Mouse (Mus musculus) CH12F3 (cell line): ENCODE data around the gene Tmod2.
"Not testable (repeated sequence)": the region's sequence is repeated elsewhere in the genome, so short reads cannot be mapped to it uniquely, and the experiment has no call there.

Experiments used
- in situ Hi-C: fragments of 300-500 bp; cut with MboI; formaldehyde crosslinking; loops from 2 replicates; pipeline ENCODE4 v1.14.3; 2020; ENCODE audit warnings: low sequenced_read_pairs

Gene Tmod2

DNA sequence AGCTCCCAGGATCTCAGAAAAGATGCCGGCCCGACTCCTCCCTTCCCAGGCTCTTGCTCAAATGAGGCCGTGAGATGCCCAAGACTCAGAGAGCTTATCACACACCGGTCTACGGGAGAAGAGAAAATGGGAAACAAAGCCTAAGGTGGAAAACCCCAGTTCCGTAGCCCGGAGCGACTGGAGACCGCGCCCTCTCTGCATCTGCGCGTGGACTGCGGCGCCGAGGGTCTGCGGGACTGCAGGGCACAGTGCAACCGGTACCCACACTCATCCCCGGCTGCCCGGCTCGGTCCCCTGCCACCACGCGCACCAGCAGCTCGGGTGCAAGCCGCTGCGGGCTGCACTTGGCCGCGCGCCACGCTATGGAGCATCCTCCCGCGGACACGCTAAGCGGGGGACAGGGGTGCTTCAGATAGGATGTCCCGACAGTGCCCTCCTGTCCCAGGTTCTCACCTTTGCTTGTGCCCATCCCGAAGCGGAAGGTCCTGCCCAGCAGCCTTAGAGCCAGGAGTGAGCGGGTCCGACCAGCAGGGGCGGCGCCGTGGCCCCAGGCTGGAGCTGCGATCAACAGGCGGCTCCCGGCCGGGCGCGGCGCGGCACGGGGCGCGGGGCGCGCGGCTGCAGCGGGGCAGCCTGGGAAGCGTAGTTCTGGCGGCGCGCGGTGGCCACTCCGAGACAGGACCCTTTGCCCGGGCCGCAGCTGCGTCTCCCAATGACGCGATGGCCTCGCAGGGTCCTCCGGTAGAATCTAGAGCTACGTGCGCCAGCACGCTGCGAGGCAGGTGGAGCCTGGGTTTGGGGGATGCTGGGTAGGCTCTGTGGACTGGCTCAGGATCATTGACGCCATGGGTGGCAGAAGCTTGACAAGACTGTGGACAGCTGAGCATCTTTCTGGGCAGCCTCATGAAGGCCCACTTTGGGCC is at the start of gene Tmod2:
Gene Tmod2, minus strand, starts transcription at position 755 of the 923 bp plus-strand sequence.
- in situ Hi-C loops: no loop called here

DNA sequence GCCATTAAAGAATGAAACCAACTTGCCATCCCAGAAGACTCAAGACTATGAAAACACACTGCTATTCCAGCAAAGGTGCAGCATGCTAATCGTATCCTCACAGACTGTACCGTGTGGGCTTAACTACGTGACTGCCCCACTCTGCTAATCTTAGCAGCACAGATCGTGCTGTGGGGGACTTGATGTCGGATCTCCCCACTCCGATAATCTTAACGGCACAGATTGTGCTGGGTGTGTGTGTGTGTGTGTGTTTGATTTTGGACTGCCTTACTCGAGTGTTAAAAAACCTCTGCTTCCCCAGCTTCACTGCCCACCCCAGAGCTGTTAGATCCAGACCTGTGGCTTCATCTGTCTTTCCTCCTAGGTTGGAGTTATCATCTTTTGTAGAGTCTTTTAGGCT is 49.8 kb upstream of the Tmod2 start:
- in situ Hi-C loops: no loop called here

DNA sequence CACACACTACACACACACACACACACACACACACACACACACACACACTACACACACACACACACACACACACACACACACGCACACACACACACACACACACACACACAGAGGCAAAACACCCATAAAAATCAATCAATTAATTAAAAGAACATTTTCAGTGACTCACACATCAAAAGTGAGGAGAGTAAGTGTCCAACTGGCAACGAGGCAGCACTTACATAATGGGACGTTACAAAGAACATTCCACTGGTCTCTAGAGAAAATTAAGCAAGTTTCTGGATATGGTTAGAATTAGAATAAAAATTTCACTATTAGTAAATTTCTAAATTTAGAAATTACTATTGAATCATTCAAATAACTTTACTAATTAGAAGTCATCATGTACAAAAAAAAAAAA is 45.3 kb upstream of the Tmod2 start:
- in situ Hi-C loops: not testable (repeated sequence)

DNA sequence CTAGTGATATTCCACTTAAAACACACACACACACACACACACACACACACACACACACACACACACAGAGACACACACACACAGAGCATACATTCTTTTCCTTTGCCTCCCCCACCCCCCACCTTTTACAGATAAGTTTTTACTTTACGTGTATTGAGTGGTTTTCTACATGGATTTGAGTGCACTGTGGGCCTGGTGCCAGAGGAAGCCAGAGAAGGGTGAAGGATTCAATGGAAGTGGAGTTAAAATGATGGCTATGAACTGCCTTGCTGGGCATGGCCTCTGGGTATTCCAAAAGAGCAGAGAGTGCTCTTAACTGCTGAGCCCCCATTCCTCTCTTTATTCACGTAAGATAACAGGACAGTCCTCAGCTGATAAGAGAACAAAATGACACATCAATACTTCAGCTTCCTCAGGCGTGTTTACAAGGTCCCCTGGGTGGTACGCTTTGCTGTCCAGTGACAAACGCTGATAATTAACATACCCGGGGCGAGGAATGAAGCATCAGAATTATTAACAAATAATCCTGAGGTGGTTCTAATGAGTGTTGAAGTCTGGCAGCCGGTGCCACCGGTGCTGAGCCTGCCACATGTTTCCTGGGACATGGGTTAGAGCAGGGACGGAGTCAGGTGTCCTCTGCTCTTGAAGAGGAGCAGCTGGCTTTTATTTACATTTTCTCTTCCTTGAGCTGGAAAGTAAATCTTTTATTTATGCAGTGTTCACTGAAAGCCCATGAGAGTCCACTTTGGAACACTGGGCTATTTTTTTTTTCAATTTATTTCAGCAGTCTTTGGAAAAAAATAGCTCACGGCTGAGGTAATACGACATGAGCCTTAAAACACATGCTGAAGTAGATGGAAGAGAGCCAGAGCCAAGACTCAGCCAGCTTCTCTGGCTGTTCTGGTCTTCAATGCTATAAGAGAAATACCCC is 43.1 kb upstream of the Tmod2 start:
- in situ Hi-C loops: no loop called here

DNA sequence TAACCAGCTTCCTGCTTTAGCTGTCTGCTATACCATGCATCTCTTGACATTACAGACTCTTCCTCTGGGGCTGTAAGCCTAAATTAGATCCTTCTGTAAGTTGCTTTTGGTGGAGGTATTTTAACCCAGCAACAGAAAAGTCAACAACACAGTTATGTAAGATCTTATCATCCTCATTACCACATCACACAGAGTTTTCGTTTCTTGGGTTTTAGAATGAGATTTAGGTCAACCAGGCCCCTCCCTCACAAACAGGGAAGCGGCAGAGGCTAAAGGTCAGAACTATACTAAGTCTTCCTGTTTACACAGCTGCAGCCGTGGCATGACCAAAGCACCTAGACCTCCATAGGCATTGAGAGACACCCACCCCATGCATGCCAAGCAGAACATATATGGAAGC is 34.3 kb upstream of the Tmod2 start:
- in situ Hi-C loops: no loop called here

DNA sequence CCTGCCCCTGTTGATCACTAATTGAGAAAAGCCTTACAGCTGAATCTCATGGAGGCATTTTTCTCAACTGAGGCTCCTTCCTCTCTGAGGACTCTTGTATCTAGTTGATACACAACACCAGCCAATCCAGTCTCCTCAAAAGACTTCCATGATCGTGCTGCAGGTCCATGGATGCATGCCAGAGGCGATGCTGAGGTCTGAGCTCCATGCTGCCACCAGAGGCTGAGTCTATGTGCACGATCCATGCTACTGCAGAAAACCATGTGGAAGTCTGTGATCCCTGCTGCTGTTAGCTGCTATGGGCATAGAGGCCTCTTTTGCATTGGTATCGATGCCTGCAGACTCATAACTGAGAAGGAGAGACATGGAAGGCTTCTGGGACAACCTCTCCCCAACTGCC is 23.1 kb upstream of the Tmod2 start:
- in situ Hi-C loops: no loop called here

DNA sequence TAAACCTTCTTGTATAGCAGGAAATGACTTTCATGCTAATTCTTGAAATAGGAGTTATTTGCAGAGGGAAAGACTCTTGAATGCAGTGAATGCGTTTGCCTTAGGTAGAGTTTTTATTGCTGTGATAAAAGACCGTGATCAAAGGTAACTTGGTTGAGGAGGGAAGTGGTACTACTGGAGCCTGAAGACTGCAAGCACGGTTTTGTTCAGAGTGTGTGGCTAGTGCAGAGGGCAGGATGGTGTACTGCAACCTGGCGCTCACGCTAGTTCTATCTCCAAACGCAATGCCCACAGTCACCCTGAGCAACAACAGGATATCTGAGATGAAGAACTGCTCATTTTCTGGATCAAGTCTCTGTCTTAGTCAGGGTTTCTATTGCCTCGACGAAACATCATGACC is 22.5 kb upstream of the Tmod2 start:
- in situ Hi-C loops: no loop called here

DNA sequence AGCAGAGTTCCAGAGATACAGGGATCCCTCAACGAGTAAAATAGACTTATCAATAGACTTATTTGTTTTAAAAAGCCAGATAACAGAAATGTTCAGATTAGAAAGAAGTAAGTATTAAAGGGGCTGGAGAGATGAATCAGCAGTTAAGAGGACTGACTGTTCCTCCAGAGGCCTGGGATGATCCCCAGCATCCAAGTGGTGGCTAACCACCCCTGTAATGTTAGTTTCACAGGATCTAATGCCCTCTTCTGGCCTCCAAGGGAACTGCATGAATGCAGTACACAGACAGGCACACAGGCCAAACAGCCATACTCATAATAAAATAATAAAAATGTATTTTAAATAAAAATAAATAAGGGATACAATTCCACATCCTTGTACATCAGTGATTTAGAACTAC is 21.8 kb upstream of the Tmod2 start:
- in situ Hi-C loops: no loop called here

DNA sequence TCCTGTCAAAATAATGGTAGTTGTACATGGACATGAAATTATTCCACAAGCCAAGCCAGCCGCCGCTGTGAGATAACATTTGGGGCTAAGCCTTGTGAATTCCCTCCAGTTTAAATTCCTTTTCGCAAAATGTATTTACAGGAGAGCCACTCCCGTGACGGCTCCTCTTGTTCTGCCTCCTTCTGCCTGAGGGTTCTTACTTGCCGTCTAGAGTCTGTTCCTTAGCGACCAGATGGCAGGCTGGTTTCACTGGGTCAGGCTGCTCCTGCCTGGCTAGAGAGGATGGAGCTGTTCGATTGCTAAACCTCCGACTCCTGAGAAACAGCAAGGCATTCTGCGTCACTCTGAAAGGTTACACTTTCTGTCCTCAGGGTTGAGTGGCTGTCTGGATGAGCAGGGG is 21.0 kb upstream of the Tmod2 start:
- in situ Hi-C loops: no loop called here

DNA sequence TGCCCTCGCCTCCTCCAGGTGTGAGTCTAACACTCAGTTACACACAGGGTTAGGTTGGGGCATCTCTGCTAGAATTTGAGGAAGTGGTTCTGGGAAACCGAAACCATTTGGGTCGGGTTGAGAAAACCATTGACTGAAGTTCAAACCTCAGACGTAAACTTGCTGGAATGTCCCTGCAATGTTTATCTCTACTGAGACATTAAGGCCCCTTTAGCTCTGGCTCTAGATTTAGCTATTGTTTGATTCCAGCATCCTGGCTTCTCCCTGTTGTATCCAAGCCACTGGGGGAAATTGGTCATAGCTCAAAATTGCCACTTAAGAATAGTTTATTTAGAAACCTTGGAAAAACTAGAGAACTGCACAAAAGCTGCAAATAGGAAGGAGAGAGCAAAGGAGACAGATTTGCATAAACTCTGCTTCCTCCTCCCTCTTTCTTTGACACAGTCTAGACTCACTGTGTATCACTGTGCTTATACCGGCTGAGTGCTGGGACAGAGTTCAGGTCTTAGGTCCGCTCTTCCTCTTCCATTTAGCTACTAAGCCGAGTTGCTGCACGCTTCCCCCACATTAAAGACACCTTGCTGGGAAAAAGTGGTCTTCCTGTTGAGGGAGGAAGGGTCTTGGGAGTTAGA is 19.8 kb upstream of the Tmod2 start:
- in situ Hi-C loops: no loop called here

DNA sequence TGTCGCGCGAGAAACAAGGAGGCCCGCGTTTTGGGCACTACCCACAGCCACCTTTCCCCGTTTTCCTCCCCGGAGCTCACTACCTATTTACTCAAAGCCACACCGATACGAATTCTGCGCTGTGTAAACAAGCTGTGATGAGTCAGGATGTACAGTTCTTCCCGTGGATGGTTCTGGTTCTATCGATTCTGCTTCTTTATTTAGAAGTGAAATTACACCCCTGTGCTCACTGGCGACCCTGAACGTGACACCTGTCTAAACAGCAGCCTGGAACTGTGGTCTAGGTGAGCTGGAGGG is 15.1 kb upstream of the Tmod2 start:
- in situ Hi-C loops: no loop called here

DNA sequence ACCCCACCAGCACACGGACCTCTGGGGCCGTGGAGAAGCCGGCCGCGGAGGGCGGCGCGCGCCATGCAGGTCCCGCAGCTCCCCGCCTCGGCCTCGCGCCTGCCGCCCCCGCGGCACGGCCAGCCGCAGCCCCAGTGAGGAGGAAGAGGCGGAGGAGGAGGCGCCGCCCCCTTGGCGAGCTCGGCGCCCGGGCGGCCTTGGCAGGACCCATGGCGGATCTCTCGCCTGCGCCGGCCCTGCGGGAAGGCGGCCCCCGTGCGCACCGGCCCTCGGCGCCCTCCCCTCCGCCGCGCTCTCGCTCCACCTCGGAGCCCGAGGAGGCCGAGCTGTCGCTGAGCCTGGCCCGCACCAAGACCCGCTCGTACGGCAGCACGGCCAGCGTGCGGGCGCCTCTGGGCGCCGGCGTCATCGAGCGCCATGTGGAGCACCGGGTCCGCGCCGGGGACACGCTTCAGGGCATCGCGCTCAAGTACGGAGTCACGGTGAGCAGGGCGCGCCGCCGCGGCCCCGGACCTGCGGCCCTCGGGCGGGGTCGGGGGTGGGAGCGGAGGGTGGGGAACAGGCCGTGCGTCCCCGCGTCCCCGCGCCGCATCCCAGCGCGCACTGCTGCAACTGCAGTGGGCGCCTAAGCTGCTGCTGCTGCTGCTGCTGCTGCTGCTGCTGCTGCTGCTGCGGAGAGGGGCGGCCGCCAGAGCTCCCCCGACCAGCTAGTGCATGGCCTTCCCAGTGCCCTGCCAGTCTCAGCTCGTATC is 14.6 kb upstream of the Tmod2 start, which contains the start of gene Lysmd2:
Gene Lysmd2, plus strand, starts transcription at position 186 of the 752 bp plus-strand sequence.
- in situ Hi-C loops: no loop called here

DNA sequence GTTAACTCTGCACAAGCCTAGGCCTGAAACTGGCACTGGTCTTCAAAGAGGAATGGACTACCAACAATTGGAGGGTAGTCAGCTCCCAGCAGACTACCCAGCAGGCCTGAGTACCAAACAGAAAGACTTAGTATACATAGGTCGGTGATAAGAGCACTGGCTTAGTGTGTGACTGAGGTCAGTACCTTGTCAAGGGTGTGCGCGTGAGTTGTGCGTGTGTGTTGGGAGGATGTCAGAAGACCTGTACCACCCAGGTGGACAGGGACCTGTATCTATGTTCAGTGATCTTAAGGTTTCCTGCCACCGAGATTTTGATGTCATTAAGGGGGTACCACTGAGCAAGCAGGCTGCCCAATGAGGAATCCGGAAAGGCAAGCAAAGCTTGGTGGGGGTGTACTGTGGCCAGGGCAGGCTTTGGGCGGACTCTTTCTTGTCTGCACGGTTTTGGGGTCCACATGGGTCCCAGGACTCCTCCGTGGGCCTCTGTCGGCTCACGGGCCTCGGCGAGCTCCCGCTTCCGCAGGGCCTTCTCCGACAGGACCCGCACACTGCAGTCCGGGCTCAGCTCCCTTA is 13.9 kb upstream of the Tmod2 start:
- in situ Hi-C loops: no loop called here

DNA sequence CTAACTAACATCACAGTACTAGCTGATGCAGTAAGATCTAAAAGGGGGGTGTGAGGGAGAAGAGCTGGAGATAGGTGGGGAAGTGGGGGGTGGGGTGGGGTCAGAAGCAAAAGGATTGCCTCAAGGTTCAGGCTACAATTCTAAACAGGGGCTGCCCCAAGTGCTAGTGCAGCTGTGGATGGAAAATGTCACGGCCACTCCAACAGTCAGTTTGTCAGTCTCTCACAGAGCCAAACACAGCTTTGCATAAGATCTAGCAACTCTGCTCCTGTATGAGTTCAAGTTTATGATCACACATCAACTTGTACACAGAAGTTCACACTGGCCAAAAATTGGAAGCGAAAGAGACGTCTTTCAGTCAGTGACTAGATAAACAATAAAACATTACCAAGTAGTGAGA is 10.3 kb upstream of the Tmod2 start:
- in situ Hi-C loops: no loop called here

DNA sequence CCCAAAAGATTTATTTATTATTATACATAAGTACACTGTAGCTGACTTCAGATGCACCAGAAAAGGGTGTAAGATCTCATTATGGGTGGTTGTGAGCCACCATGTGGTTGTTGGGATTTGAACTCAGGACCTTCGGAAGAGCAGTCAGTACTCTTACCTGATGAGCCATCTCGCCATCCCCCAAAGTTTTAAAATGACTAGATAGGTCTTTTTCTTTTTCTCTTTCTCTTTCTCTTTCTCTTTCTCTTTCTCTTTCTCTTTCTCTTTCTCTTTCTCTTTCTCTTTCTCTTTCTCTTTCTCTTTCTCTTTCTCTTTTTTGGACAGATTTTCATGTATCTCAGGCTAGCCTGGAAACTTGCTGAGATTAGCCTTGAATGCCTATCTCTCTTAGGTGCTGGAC is 8.6 kb upstream of the Tmod2 start:
- in situ Hi-C loops: not testable (repeated sequence)

DNA sequence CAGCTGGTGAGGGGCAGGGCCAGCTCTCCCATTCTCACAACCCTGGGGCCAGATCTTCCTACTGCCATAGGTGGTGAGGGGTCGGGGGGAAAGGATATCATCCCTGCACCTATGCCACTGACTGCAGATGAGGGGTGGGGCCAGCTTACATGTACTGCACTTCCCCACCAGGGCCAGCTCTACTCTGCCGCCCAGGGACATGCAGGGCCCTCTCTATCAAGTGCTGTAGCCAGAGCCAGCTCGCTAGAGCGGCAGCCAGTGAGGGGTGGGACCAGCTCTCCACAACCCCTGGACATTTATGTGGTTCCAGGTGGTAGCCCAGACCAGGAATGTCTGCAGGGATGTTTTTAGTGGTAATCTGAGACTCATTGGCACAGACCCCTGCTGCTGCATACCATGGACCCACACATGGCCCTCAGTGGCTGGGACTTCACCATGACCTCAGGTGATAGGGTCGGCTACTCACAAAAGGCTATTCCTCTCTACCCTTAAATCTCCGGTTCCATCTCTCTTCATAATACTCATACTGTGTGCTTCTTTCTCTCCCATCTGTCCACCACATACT is 7.8 kb upstream of the Tmod2 start:
- in situ Hi-C loops: no loop called here

DNA sequence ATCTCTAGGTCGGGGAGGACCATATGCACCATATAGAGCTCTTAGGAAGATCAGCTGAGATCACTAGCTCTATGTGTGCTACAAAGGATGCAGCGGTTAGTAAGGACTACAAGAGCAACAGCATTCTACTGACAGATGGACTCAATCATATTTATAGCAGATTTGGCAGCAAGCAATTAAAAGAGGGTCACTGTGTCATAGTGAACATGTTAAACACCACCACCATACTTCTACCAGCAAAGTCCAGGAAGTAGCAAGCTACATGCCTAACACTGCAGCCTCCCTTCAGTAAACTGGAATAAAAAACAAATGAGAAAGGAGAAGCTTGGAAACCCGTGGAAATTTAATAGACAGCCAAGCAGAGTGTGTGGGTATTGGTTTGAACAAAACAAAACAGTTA is 5.4 kb upstream of the Tmod2 start:
- in situ Hi-C loops: no loop called here

DNA sequence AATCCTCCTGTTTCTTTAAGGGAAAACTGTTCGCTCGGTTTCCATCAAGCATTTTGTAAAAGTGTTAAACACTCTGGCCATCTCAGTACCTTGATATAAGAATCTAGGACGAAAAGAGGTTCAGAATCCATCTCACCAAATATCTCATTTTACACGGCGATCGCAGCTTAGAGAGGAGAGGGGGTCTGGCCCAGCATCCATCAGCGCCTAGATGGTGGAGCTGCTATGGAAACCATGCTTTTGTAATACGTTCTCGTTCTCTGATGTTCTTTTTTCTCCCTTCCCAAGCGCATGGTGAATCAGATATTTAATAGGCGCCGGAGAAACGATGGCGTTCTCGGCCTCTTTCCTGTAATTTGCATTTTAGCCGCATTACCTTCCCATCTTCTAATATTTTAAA is 1.2 kb downstream of the Tmod2 start:
- in situ Hi-C loops: no loop called here

DNA sequence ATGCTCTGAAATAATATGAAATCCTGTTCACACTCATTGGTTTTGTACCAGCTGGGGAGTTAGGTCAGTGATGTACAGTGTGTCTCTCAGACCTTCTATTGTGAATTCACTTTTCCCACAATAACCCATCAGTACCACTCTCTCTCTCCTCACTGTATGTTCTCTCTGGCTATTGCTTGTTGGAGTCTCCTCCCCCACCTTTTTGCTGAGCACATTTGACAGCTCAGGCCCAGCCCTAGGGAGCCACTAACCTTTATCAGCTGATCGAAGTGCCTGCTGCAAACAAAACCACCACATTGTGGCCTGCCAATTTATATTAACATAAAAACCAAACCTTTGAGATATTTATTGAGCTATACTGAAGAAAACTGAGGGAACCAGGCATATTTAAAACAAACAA is 1.6 kb downstream of the Tmod2 start:
- in situ Hi-C loops: no loop called here

DNA sequence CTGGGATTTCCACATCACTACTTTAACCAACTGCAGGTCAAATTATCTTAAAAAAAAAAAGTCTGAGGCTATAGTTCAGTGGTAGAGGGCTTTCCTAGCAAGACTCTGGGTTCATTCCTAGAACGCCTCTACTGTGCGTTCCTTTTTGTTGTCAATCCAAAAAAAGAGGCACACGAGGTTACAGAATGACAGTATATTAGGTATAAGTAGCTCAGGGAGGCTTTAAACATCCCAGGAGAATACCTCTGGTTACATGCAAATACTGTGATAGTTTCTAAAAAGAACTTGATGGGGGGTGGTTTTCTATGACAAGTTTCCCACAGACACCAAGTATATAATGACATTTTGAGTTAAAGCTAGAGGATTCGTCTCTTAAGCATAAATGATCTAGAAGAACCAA is 3.6 kb downstream of the Tmod2 start:
- in situ Hi-C loops: no loop called here
